Mouse (Mus musculus) small intestine, adult 2 months (tissue): Measurements from ENCODE around the gene Rnls.

Source experiments
- CTCF ChIP-seq: fragments of 200-500 bp; IDR thresholded peaks from 2 replicates; pipeline ENCODE4 v1.5.1; 2012; ENCODE audit warnings: low read depth, mild to moderate bottlenecking, control low read depth, inconsistent platforms, low read length, moderate library complexity, mixed read lengths; ENCODE audit not compliant: insufficient replicate concordance, insufficient read length; ENCODE audit errors: extremely low read depth
- POLR2A ChIP-seq: fragments of 200-500 bp; IDR thresholded peaks from 2 replicates; pipeline ENCODE4 v1.6.1; 2012; ENCODE audit warnings: low read depth, mild to moderate bottlenecking, control low read depth, inconsistent platforms, low read length, moderate library complexity

GRCm38 (mm10) chr19:33222595-33223223, 169.4 kb downstream of the Rnls start:
- peak; percentile 16; the same call in 1 of the 2 replicates for TF ChIP-seq CTCF
- no peak for TF ChIP-seq POLR2A
